Mouse (Mus musculus): ENCODE results near the gene Crhr2.

The Crhr2 gene

DNA sequence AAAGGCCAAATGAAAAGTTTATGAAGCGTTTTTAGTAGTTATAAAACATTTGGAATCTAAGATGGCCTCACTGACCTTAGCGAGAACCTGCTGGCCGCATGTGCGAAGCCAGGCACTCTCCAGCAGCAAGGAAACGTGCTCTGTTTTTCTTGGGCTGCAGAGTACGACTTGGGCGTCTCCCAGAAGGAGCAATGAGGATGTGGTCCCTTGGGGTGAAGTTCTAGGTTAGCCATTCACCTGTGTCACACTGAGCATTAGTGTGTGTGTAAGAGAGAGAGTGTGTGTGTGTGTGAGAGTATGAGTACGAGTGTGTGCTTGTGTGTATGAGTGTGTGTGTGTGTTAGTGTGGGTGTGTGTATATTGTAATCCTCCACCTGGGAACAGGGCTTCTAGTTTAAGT is 89.6 kb downstream of the Crhr2 start:
- DNase-seq, result no peak

Measured in cerebellum, postnatal 36 days (tissue).